Mouse (Mus musculus): ENCODE data around the gene Lacc1.

Lacc1 gene

DNA sequence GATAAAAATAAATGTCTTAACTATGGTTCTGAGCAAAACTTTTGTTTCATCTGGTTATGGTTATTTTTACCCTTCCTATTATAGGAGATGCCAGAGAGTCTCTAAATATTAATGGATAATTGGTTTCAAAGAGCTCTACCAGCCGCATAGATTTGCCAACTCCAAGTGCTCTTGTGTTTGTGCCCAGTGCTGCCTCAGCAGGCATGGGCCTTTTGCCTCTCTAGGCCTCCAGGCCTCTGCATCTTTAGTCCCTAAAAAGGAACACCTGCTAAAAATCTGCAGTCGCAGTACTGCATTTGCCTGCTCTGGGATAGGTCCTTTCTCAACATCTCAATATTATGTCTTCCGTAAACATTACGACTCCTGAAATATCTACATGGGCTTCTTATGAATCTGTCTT is 55.5 kb downstream of the Lacc1 start:
- no peak for ATAC-seq (ENCODE audit: insufficient number of reproducible peaks, low FRiP score, low TSS enrichment)

DNA sequence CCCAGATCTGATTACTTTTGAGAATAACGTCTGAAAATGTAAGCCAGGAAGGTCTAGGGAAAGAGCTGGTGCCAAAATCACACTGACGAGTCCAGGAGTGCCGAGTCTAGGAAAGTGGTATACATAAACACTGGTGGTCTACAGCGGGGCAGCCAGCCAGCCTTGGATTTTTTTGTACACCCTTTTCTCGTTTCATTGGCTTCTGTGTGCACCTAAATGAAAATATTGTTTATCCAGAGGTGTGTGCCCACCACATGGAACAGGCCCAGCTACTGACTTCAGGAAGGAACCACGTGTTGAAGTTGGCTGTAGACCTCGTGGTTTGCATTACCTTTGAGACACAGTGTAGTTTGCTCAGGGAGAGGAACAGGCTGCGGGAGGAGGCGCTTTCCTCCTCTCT is 57.1 kb downstream of the Lacc1 start:
- ATAC-seq (ENCODE audit: insufficient number of reproducible peaks, low FRiP score, low TSS enrichment), result no peak

Data from cerebellum, adult (tissue).